Mouse (Mus musculus) myocyte (in vitro differentiated cells): ENCODE measurements at regions not wholly inside any gene's neighbourhood (a gene's known extent, or its start where the extent isn't known, plus 50 kb on each side); places are given as distances from the start of the nearest gene placed in this dataset.

Experiments
- POLR2A ChIP-seq: IDR thresholded peaks from one replicate; pipeline ENCODE4 v1.6.1; 2011; ENCODE audit warnings: low read depth, mild to moderate bottlenecking, control low read depth, moderate library complexity; ENCODE audit not compliant: insufficient read length
- POLR2AphosphoS2 ChIP-seq: IDR thresholded peaks from one replicate; pipeline ENCODE4 v1.6.1; 2011; ENCODE audit warnings: low read depth, control low read depth; ENCODE audit not compliant: insufficient read length
- SRF ChIP-seq: IDR thresholded peaks from one replicate; pipeline ENCODE4 v1.6.1; 2011; ENCODE audit warnings: low read depth; ENCODE audit not compliant: control insufficient read depth, insufficient read length

GRCm38 (mm10) chr3:52645156-52645555 lies 371.9 kb downstream of the Cog6 start:
- TF ChIP-seq POLR2A, result no peak
- no peak for TF ChIP-seq POLR2AphosphoS2
- no peak for TF ChIP-seq SRF
